Mouse (Mus musculus) induced T-regulatory cell, adult 2 months (primary cell): Measurements from ENCODE around the gene Raf1.
A peak's percentile ranks its signal among the peaks of the same experiment; 100 is the strongest.
"Not testable (repeated sequence)": the region's sequence is repeated elsewhere in the genome, so short reads cannot be mapped to it uniquely, and the experiment has no call there.

Source experiments
- DNase-seq: peaks from one replicate; pipeline ENCODE4 v3.0.0-alpha.2; 2012; ENCODE audit warnings: low read depth

Raf1 gene

DNA sequence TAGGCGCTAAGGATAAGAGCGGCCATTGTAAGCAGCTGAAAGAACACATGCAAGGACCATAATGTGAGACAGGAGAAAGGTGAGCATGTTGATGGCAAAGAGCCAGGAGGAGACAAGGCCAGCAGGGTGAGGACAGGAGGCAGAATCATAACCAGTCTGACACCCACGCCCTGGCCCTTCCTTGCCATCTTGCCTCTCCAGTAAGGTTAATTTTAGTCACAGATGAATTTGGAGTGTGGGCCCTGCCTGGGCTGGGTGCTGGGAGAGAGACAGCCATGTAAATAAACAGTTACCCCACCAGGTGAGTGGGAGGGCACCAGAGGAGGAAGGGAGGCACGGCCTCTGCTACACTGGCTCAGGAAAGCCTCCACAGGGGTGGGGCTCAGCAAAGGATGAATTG lies 4.6 kb upstream of the Raf1 start:
- DNase-seq = no peak

DNA sequence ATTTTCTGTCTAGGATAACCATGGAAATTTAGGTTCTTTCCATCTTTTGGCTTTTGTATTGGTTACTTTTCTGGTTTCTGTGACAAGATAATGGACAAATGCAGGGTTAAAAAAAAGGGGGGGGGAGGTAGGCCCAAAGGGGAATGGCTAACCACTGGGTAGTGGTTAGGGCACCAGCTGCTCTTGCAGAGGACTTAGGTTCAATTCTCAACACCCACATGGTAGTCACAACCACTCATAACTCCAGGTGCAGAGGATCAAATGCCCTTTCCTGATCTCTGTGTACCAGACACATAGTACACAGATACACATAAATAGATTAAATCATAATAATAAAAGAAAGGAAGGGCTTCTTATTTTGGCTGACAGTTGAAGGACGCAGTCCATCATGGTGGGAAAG lies 1.6 kb upstream of the Raf1 start:
- no peak for DNase-seq

DNA sequence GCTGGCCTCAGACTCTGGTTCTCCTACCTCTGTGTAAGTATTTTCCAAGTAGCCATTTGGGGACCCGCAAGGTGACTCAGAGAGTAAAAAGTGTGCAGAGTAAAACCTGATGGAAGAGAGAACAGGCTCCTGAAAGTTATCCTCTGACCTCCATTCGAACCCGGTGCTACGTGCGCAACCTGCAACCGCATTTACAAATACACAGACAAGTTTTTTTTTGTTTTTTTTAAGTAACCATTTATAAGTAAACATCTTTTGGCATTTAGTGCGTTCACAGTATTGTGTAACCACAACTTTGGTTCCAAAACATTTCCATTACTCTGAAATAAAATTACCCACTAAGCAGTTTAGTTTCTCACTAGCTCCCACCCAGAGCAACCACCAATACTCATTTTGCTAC lies 1.0 kb upstream of the Raf1 start:
- peak; percentile 88 for DNase-seq

DNA sequence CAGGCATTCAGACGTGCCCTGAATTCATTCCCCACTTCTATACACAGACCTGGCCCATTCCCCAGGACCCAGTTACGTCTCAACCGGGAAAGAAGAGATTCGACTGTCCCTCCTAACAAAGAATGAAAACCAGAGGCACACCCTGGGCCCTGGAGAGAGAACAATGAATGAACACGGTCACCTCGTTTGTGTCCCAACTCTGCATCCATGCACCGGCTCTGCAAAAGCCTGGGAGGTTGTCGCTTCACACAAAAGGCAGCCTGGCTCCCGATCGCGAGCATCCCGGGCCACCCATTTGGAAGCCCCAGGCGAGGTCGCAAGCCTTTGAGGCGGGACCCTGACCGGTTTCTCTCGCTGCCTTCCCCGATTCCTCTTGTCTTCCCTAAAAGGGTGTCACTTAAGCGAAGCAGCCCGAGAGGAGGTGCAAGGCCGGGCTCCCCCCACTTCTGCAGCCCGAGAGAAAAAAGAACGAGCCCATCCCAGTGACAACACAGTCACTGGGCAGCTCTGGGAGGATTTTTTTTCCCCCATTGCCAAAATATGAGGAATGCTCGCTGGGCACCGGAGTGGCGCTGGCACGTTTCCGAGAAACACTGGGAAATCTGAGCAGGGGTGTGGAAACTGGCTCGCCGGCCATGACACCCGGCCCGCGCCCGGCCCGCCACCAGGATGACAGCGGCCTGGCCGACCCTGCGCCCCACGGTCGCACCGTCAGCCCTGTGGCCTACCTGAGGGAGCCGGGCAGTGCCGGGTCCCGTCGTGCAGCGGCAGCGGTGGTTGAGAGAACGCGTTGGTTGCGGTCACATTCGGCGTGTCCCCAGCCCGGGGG lies 713 bp downstream of the Raf1 start:
- DNase-seq = peak; percentile 71

DNA sequence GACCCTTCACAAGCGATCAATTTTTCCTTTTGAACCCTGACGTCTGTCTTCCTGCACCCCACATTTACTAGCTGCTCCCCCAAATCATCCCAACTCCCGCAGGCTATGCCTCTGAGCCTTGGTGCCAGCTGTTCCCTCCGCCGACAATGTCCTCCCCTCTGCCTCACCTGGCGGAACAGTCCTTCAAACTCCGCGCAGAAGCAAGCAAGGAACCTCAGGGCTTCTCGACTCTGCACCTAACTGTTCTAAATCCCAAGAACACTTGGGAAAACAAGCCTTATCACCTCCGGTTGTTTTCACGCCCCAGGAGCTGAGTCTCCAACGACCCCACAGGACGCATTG lies 1.3 kb downstream of the Raf1 start:
- no peak for DNase-seq

DNA sequence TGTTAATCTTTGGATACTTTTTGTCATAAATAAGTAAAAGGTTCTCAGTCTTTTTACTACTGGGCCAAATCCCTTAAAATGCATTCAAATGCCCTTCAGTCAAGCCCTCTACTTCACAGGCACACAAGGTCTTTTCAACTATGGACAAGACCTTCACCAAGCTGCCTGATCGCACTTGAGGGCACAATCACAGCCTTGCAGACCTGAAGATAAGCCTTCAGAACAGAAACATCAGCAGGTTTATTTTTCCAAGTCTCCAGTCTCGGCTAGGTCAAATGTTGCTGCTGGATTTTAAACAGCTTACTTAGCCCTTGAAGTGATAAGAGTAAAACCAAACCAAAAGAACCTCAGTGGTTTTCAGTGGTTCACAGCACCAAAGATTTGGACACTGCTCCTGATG lies 2.1 kb downstream of the Raf1 start:
- no peak for DNase-seq

DNA sequence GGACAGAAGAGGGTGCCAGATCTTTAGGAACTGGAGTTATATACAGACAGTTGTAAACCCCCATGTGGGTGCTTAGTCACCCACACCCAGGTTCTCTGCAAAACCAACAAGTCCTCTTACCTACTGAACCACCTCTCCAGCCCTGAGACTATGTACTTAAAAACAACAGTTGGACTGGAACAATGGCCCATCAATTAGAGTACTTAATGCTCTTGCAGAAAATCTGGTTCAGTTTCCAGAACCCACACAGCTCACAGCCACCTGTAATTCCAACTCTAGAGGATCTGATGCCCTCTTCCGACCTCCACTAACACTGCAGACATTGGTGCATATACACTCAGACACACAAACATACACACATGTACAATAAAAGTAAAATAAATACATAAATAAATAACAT lies 3.7 kb downstream of the Raf1 start:
- DNase-seq = no peak

DNA sequence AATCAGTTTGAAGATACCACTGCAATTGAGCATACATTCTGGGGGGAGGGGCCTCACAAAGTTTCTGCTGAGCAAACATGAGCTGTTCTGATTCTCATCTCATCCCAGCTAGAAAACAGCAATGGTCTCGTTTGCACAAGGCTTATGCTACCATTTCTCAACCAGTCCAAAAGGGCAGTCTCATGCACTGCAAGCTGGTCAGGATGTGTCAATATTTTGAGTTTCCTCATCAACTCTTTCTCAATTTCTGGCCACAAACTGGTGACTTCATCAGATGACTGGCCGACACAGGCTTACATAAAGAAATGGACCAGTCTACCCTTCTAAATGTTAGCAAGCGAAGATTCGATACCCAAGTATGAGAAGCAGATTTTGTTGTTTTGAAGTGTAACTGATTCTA lies 9.8 kb downstream of the Raf1 start:
- DNase-seq = no peak

DNA sequence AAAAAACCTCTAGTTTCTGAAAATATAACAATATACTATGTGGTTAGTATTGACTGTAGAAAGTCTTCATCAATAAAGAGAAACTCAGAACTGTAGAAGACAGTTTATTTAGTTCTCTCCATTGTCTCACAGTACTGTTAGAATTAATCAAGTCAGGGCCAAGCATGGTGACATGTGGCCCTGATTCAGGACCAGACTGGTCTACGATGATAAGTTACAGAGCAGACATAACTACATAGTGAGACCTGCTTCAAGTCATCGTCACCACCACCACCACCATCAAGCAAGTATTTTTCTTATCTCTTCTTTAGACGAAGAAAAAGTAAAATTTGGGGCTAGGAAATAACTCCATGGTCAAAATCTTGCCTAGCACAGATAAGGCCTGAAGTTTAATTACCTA lies 12.2 kb downstream of the Raf1 start:
- DNase-seq = no peak

DNA sequence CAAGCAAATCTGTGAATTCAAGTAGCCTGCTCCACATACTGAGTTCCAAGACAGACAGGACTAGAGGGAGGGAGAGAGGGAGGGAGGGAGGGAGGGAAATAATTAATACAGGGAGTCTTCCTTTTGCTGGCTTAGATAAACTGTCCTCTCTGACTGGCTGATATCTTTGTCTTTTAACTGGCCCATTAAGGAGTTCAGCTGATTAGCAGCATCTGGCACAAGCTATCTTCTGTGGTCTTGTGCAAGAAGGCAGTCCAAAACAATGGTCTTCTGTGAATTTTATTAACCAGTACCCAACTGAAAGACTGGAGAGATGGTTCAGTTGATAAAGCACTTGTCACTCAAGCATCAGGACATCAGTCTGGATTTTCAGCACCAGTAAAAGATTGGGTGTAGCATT lies 17.6 kb downstream of the Raf1 start:
- DNase-seq = no peak

DNA sequence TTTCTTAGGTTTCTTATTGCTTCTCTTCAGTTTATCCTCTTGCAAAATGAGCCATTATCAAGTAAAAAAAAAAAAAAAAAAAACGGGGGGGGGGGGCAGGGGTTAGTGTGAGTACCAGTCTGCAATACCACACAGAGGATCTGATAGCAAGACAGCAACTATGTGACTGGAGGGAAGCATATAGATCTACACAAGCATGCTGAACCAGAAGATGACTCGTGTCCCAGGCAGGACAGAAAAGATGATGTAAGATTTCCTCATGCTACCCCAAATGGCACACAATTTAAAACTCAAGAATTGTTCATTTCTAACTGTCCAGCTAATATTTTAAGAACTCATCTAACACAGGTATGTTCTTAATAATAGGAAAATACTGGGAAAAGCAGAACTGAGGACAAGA lies 22.5 kb downstream of the Raf1 start:
- DNase-seq = no peak

DNA sequence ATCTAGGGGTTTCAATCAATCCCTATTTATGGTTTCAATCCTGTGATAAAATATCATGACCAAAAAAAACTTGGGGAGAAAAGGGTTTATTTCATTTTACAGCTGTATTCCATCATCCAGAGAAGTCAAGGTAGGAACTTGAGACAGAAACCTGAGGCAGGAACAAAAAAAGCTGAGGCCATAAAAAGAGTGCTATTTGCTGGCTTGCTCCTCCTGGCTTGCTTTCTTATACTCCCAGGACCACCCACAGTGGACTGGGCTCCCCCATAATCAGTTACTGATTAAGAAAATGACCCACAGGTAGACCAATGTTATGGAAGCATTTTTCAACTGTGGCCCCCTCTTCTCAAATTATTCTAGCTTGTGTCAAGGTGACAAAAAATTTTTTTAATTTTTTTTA lies 24.7 kb downstream of the Raf1 start:
- DNase-seq = no peak

DNA sequence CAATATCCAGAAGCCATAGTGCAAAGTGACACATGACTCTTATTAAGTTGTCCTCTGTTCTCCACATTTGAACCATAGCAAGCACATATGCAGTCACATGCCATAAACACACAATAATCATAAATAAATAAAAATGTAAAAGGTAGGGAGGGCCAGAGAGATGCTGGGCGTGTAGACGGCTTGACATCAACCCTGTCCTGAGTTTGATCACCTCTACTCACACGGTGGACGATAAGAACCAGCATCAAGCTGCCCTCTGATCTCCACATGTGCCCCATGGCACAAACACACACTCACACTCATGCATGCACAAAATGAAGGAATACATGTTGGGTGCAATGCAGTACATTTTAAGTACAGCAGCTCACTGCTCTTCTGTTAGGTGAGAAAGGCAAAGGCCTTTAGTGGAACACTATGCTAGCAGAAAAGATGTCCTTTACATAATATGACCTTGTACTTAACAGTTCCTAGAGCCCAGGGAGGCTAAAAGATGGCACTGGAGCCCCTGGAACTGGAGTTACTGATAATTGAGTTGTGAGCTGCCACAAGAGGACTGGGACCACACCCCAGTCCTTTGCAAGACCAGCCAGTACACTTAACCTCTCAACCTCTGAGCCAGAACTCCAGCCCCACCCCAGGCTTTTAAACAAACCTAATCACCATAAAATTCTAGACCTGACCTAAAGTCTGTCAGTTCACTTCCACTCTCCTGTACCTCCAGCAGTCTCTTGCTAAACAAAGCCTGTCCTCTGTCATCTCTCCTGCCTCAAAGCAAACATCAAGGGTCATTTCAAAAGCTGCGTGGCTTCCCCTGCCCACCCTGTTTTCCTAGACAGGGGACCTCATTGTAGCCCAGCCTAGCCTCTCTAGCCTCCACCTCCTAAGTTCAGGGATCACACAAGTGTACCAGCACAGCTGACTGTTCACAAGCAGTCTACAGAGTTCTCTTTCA lies 25.7 kb downstream of the Raf1 start:
- no peak for DNase-seq

DNA sequence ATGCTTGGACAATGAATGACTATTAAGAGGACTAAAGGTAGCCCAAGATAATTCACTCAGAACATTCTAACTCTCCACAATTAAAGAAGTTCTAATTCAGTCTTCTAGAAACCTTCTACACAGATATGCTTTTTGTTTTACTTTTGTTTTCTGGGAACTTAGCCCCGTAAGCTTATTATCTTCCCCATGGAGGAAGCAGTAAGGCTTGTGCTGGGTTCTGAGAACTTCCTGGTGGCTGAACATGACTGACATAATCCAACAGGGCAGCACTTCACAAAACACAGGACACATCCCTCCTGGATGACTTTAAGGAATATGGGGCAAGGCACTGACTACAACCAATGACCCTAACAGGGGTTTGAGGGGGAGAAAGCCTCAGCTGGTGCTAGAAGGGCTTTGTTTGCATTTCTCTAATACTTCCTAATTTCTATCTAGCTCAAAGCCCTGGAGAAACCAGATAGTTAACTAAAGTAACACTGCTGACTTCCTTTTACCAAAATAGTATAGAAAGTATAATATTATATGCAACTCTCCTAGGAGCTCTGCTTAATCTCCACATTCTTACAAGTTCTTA lies 26.6 kb downstream of the Raf1 start:
- DNase-seq = peak; percentile 46

DNA sequence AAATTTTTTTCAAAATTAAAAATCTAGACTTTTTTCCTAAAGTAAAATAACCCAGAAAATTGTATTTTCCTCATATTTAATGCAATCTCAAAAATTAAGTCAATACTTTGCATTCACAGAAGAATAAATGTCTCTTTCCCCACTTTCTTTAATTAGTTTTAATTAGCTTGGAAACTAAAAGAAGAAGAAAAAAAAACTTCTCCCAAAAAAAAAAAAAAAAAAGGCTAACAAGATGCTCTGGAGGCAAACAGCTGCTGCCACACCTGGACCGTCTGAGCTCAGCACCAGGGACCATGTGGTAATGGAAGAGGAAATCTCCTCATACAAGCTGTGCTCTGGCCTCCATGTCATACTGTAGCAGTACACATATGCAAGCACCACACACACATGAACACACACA lies 33.1 kb downstream of the Raf1 start:
- DNase-seq = no peak

DNA sequence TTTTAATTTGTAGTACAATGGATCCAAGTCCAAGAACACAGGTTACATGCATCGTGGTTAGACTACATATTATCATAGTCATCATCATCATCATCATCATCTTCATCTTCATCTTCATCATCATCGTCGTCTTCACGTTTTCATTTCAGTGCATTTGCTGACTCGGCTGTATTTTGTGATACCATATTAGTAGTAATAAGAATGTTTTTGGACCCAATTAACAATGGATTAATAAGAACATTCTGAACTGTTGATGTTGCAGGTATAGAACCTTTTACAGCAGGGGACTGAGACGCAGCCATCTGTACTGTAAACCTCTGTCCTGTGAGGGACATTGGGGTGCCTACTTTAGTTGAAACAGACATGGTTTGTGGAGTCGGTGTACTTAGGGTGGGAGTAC lies 38.2 kb downstream of the Raf1 start:
- not testable (repeated sequence) for DNase-seq

DNA sequence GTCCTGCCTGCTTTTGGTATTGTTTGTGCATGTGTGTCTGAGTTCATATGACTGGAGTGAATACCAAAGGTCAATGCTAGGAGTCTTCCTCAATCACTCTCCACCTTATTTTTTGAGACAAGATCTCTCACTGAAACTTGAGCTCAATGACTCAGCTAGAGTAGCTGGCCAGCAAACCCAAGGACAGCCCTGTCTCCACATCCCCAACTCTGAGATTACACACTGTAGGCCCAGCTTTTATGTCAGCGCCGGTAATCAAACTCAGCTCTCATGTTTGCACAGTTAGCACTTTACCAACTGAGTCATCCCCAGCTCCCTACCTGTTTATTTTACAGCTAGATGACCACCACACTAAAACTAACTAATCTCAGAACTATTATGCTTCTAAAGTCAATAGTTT lies 42.4 kb downstream of the Raf1 start:
- DNase-seq = no peak

DNA sequence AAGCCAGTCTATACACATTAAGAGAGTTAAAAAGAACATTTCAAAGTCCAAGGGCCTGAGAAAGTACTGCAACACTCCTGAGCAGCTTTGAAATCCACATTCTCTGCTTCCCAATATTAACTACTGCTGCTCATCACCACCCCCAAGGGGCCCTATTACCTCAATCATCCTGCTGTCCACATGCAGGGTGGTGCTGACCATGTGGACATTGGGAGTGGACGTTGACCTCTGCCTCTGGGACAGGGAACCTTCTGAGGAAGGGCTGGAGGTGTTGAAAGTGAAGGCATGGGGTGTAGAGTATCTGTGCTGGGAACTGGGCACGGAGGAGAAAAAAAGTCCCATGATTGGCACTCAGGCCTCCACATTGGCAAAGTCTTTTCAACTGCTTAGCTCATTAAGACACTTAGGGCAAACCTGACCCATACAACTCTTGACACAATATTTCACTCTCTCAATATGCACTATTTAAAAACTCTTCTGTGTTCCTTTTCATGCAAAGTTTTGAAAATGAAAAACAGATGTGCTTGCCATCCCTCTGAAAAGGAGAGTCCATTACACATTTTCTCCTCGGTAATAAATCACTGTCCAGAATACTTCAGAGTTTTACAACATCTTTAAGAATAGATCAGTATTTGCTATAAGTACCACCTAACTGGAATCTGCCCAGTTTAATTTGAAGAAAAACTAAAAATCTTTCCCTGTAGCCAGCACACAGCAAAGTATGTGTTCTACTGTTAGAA lies 45.2 kb downstream of the Raf1 start:
- DNase-seq = no peak

DNA sequence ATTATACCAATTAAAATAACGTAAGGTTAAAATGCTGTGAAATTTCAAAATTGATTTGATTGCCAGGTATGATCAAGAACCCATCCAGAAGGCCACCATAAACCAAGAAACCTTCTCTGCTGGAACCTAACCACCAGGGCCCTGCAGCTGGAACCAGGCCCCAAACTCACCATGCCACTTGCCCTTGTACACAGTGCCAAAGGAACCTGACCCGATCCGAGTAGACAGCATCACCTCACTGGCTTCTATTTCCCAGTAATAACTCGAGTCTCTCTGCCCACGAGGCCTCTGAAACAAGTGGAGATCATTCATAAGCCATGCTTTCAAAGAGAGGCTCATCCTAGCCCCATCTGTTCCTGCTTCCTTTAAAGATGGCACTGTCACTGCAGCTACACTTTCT lies 50.3 kb downstream of the Raf1 start:
- no peak for DNase-seq

DNA sequence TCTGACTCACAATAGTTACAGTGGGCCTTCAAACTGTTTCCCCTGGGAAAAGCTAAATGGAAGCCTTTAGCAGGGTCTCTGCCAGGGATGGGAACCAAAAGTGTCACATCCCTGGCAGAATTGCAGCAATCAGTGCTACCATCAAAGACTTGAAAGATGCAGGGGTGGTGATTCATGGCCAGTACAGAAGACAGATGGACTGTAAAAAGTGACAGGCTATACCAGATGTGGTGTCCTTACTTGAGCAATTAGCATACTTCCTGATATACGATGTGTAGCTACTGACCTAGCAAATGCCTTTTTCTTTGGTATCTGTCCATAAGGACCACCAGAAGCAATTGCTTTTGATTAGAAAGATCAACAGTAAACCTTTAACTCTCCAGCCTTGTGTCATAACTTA lies 55.5 kb downstream of the Raf1 start:
- DNase-seq = no peak

DNA sequence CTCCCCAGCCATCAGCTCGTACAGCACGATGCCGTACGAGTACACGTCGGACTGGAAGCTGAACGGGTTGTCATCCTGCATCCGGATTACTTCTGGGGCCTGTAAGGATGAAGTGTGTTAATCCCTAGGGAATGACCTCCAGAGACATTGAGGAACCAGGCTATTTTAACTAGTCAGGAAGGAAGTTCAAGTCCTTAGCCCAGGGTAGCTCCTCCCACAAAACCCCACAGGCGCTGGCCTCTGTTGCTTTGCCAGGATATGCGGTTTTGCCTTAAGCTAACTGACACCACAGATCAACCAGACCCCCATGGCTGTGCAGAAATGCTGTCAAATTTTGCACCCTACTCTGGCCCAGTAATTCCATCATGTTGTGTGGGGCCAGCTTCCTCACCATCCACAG lies 56.6 kb downstream of the Raf1 start:
- DNase-seq = peak; percentile 26

DNA sequence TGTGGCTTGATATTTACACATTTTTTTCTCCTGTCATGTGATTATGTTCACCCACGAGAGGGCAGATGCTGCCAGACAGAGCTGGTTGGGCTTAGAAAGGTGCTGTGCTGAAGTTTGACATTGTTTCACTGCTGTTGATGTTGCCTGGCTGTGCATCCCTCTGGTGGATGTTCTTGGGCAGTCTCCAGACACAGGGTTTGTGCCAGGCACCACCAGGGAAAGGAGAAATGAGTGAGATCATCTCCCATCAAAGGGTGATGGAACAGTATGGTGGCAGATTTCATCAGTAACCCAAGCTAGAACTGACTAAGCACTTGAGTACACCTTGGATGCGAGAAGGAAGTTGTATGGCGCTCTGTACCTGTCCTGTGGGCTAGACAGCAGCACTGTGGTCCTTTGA lies 60.5 kb downstream of the Raf1 start:
- no peak for DNase-seq
